Mouse (Mus musculus) frontal cortex, postnatal 25 days (tissue): ENCODE measurements around the gene Fggy.

Experiments
- DNase-seq, 2 experiments: peaks; one replicate each; pipeline ENCODE4 v3.0.0; 2022; ENCODE audit warnings: low spot score in 2 of 2

Fggy gene

GRCm38 (mm10) chr4:95729142-95729826 lies 172.0 kb downstream of the Fggy start:
- DNase-seq = no peak

DNA sequence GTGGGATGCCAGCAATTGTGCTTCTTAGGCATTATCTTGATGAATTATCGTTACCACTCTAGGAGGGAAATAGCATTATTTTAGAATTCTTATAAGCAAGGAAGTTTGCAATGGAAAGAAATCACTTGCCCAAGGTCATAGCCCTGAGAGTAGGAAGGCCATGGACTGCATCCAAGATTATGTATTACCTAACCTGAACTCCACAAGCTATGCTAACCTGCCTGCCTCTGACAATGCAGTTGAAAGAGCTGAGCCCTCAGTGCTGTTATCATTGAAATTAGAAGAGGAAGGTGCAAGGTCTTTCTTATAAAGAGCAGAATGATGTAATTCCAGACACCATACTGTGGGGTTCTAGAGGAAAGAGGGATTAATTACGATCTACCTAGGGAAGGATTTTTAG lies 173.8 kb downstream of the Fggy start:
- DNase-seq = no peak

- no peak for DNase-seq
These were observed 176.3 kb downstream of the Fggy start for GRCm38 (mm10) chr4:95733397-95734249.

- DNase-seq = no peak
These were observed 178.7 kb downstream of the Fggy start for GRCm38 (mm10) chr4:95735967-95736366.

GRCm38 (mm10) chr4:95736674-95737073 lies 179.4 kb downstream of the Fggy start:
- no peak for DNase-seq

GRCm38 (mm10) chr4:95738179-95738578 lies 180.9 kb downstream of the Fggy start:
- no peak for DNase-seq

DNA sequence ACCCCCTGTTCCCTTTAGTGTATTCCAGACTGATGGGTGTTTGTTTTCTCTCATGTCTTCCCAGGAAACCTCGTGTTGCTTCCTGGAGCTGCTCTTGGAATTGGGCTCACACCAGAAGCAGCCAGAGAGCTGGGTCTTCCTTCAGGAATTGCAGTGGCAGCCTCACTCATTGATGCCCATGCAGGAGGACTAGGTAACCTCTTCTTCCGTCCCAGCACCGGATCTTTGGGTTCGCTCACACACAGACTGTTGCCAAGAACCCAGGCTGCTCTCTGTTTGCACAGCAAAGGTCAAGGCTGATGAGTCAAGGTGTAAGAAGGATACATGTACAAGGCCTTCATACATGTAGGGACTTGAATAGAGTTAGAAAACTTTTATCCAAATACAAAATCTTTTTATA lies 181.4 kb downstream of the Fggy start:
- DNase-seq = no peak

- DNase-seq = no peak
These were observed 183.9 kb downstream of the Fggy start for GRCm38 (mm10) chr4:95741115-95741734.

GRCm38 (mm10) chr4:95742986-95743385 lies 185.7 kb downstream of the Fggy start:
- DNase-seq = no peak

- DNase-seq = no peak
These were observed 189.6 kb downstream of the Fggy start for GRCm38 (mm10) chr4:95746954-95747353.

DNA sequence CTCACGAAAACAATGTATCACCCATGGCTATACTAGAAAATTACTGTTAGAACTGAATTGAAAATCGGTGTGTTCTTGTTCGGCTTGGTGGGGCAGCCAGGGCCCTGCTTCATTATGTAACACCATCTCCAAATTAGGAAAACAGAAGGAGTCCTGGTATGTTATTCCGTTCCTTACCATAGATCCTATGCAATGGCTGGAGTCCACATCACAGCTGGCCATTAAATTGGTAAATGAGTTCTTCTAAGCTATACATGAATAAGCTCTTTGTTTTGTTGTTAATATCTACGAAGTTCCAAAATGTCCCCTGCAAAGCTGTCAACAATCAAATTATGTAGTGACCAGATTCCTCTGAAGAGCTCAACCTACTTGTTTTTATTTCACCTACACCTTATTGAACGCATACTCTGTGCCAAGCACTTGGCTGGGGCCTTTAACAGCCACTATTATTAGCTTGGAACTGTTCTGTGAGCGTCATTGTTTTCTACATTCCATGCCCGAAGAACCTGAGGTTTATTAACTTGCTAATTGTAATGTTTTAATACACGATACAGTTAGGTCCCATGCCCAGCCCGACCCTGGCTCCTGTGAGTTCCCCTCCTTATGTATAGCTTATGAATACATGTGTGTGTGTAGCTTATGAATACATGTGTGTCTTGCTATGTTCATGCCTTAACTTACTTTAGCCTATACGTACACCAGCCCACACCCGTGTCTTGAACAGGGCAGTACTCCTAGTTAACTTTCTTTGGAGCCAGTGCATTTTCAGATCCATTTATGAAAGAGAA lies 190.3 kb downstream of the Fggy start:
- DNase-seq = no peak

GRCm38 (mm10) chr4:95750186-95750585 lies 192.9 kb downstream of the Fggy start:
- DNase-seq = no peak

GRCm38 (mm10) chr4:95752538-95753188 lies 195.4 kb downstream of the Fggy start:
- DNase-seq = no peak

DNA sequence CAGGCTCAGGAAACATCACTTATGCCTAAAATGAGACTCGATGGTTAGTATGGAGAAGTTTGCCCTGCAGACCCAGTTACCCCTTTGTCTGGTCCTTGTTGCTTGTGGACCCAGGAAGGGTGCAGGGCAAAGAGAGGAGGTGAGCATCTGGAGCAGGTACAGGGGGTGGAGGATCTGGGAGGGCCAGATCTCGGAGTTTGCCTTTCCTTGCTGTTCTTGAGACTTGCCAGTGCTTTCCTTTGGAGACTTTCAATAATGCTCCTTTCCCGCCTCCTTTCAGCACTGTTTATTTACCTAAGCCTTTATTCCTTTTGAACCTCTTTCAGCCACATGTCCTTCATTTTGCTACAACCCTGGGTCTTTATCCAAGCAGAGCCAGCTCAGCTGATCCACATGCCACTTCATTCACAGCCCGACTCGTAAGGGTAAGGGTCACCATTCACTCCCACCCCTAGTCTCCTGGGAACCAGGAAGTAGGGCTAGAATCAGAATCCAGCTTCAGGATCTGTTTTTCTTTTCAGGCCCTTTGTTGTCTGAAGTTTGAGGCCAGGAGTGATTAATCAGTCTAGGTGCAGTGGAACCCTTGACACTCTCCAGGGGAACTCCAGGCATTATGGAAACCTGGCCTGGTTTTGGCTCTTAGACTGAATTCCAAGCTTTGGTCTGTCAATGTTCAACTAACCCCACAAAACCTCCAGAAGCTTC lies 201.9 kb downstream of the Fggy start:
- no peak for DNase-seq

GRCm38 (mm10) chr4:95765359-95765758 lies 208.1 kb downstream of the Fggy start:
- no peak for DNase-seq

DNA sequence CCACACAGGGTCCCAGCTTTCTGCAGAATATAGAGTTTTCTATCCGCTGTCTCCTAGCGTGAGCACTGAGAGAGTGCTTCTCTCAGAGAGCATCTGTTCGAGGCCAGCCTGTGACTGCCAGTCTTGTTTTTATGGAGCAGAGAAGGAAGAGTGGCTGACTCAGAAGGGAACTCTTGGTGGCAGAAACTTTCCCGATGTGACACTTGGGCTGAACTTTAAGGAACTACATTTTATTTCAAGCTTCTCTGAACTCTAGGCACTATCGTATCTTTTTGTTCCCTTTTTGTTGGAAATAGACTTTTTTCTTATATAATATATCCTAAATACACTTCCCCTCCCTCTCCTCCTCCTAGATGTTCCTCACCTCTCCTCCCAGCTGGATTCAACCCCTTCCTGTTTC lies 213.2 kb downstream of the Fggy start:
- no peak for DNase-seq

DNA sequence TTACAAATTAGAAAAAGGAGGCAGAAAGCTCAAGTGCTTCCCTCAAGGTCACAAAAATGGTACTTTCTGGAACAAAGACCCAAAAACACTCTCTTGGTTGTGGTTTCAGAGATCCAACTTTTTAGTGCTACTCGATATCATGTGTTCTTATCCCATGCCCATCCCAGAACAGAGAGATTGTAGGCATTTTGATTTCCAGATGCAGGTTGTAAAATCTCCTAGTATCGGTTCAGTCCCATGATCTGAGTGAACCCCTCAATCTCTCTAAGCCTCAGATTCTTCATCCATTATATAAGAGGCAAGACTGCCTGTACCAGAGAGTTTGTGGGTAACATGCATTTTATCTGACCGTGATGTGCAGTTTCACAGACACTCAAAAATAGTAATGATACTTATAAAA lies 214.2 kb downstream of the Fggy start:
- DNase-seq = no peak

DNA sequence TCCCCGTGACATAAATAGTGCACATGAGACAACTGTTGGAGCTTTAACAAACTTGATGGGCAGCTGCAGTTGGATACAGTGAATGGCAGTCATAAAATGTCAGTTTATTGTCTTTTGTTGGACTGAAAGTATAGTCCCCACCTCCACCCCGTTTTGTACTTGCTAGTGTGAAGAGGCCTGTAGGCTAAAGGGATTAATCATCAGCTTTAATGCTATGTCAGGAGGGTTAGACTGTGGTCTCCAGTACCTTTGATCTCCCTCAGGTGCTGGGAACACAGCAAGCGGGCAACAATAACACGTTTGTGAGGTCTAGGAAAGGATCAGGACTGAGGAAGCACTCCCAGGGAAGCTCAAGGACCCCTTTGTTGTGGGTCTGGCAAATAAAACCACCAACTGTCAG lies 214.6 kb downstream of the Fggy start:
- no peak for DNase-seq

- no peak for DNase-seq
These were observed 215.4 kb downstream of the Fggy start for GRCm38 (mm10) chr4:95772663-95773062.

DNA sequence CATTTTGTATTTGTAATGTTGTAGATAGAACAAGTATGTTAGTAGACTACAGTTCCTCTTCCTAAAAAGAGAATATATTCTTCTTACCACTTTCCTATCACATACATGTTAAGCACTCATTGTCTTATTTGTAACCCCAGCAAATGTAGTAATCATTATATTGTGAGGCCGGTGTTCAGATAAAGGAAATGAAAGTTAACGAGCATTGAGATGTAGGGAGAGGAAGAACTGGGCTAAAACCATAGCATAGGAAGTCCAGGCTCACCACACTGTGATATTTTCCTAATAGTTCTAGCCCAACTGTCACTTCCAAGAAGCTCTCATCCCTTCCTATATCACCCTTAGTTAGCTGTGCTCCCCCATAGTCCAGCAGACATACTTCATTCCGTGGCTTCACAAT lies 218.3 kb downstream of the Fggy start:
- DNase-seq = no peak

- no peak for DNase-seq
These were observed 220.5 kb downstream of the Fggy start for GRCm38 (mm10) chr4:95777839-95778238.
